Mouse (Mus musculus) limb, embryonic 13.5 days (tissue): ENCODE results near the gene Crkl. TPM values are rescaled to one million over a fixed set of nuclear protein-coding genes. Genes with fewer than 3 reads are reported as not detected.

Source experiments
- ATAC-seq: fragments of 200-750 bp; cut with Nextera tagmentation; 2 replicates; pipeline ENCODE4 v1.8.0; 2017; ENCODE audit warnings: low read depth, moderate number of reproducible peaks, moderate TSS enrichment; ENCODE audit not compliant: low FRiP score
- H3K27ac ChIP-seq: fragments of 300-500 bp; sonication (generic); 2 replicates; pipeline ENCODE4 v1.5.1; 2015; ENCODE audit warnings: inconsistent platforms, mild to moderate bottlenecking, moderate library complexity
- H3K27me3 ChIP-seq: fragments of 300-500 bp; sonication (generic); 2 replicates; pipeline ENCODE4 v1.6.1; 2015; ENCODE audit warnings: mild to moderate bottlenecking, inconsistent platforms
- H3K36me3 ChIP-seq: fragments of 300-500 bp; sonication (generic); 2 replicates; pipeline ENCODE4 v1.6.1; 2015; ENCODE audit warnings: inconsistent platforms, mild to moderate bottlenecking, moderate library complexity
- H3K4me1 ChIP-seq: fragments of 300-500 bp; sonication (generic); 2 replicates; pipeline ENCODE4 v1.6.1; 2015; ENCODE audit warnings: inconsistent platforms
- H3K4me2 ChIP-seq: fragments of 300-500 bp; sonication (generic); replicated peaks from 2 replicates; pipeline ENCODE4 v1.6.1; 2015; ENCODE audit warnings: inconsistent platforms, mild to moderate bottlenecking, moderate library complexity
- H3K4me3 ChIP-seq: fragments of 300-500 bp; sonication (generic); 2 replicates; pipeline ENCODE4 v1.5.1; 2015; ENCODE audit warnings: moderate library complexity, mild to moderate bottlenecking, inconsistent platforms
- H3K9ac ChIP-seq: fragments of 300-500 bp; sonication (generic); 2 replicates; pipeline ENCODE4 v1.6.1; 2015; ENCODE audit warnings: mild to moderate bottlenecking, inconsistent platforms
- H3K9me3 ChIP-seq: fragments of 300-500 bp; sonication (generic); 2 replicates; pipeline ENCODE4 v1.6.1; 2016; ENCODE audit warnings: inconsistent platforms
- WGBS: fragments of 180-500 bp; shearing (Covaris S2); methylation state at CpG from one replicate; pipeline ENCODE4 v1.1.7; 2015; 5-methylcytosine and 5-hydroxymethylcytosine counted together
- polyA plus RNA-seq: library from polyadenylated mRNA; unstranded; fragments of >200 nt; fragmentation: Nextera tagmentation; extraction: Ambion mirVana; gene quantifications from 2 replicates; pipeline ENCODE4 v1.2.1, GENCODE M21; 2015

Crkl gene
- polyA plus RNA-seq, 1 experiment from 2014 or later = 81.6 TPM

DNA sequence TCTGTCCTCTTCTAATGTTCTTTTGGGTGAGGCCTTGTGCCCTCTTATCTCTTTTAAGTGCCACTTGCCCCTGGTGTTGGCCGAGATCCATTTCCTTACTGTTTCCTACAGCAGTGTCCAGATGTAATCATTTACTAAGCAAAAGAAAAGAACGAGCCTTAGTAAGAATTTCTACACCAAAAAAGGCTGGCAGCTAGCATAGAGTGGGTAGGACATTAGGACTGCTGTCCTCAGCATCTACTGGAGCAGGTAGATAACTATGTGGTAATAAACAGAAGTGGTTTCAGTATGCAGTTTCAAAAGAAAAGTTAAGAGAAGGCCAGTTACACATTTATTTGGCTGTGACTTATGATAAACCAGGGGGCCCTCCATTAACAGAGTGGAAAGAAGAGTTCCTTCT, 58.9 kb downstream of the Crkl start:
- WGBS = 89% methylated on average over 2 of the region's 2 CpGs
- Histone ChIP-seq H3K9me3 (no peaks in the 10 kb centered on the region), H3K27ac (no peak overlapping the region), H3K27me3 (peaks cover 3% of the 10 kb centered on the region; the same call in 1 of the 2 replicates), H3K4me3 (no peak overlapping the region), H3K4me1 (peaks cover 16% of the 10 kb centered on the region), H3K4me2 (no peak overlapping the region), H3K9ac (no peak overlapping the region), H3K36me3 (peaks cover 48% of the 10 kb centered on the region)
- ATAC-seq = no peak

DNA sequence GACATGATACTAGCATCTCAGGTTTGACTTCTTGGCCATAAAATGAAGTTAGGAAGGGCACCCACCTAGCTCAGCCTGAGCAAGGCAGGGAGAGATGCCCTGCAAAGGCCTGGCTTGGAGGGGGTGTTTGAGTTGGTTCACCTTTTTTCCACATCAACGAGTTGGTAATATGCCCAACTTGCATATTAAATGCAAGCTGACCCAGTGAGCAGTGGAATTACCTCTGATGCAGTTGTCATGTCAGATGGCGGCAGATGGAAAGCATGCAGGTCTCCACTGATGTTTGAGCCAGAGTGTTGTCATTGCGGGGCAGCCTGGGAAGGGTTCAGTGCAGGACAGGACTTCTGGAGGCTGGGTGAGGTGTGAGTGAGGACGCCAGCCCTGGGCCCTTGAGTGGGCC, 59.6 kb downstream of the Crkl start:
- Histone ChIP-seq H3K4me2 (no peak overlapping the region), H3K9ac (no peak overlapping the region), H3K9me3 (no peaks in the 10 kb centered on the region), H3K36me3 (peaks cover 55% of the 10 kb centered on the region), H3K4me1 (peaks cover 16% of the 10 kb centered on the region), H3K4me3 (no peak overlapping the region), H3K27me3 (no peaks in the 10 kb centered on the region), H3K27ac (no peak overlapping the region)
- no peak for ATAC-seq
- WGBS = 89% methylated on average over 4 of the region's 4 CpGs

DNA sequence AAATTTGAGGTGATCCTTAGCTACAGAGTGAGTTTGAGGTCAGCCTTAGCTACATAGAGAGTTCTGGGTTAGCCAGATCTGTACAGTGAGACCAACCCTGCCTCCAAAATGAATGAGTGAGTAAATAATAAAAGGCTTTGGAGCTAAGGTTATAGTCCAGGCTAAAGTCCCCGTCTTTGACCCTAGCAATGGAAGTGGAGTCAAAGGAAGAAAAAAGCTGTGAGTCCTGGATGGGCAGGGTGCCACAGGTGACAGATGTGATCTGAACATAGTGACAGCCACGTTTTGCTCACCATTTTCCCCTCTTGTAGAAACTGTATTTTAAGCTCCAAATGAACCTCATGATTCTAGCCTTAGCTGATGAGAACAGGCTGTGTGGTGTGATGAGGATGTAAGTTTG, 67.1 kb downstream of the Crkl start:
- Histone ChIP-seq H3K9me3 (no peaks in the 10 kb centered on the region), H3K36me3 (peaks cover 98% of the 10 kb centered on the region)
- no peak for ATAC-seq

DNA sequence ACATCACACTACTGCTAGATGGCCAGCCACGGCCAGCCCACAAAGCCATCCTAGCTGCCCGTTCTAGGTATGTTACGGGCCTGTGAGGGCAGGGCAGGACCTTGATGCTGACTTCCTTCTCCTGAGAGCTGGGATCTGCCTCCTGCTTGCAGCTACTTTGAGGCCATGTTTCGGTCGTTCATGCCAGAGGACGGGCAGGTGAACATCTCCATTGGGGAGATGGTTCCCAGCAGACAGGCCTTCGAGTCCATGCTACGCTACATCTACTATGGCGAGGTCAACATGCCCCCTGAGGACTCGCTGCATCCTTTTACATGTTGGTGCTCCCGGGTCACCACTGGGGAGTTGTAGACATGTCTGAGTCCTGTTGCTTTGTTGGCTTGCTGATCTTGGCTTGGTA, 72.4 kb downstream of the Crkl start:
- Histone ChIP-seq H3K4me3 (no peak overlapping the region), H3K27me3 (no peaks in the 10 kb centered on the region), H3K9ac (no peak overlapping the region), H3K4me1 (no peaks in the 10 kb centered on the region), H3K27ac (no peak overlapping the region), H3K4me2 (no peak overlapping the region), H3K36me3 (peaks cover 97% of the 10 kb centered on the region), H3K9me3 (no peaks in the 10 kb centered on the region)
- ATAC-seq = no peak
- WGBS = 94% methylated on average over 11 of the region's 11 CpGs

More for the DNA sequence above, 67.1 kb downstream of the Crkl start:
- Histone ChIP-seq H3K27me3 (no peaks in the 10 kb centered on the region), H3K4me2 (no peak overlapping the region), H3K27ac (no peak overlapping the region), H3K4me1 (no peaks in the 10 kb centered on the region), H3K9ac (no peak overlapping the region), H3K4me3 (no peak overlapping the region)
- 76% methylated on average over 2 of the region's 2 CpGs for WGBS

- Histone ChIP-seq H3K9ac (no peak overlapping the region), H3K27me3 (no peaks in the 10 kb centered on the region), H3K27ac (no peak overlapping the region), H3K36me3 (peaks cover 84% of the 10 kb centered on the region), H3K4me3 (no peak overlapping the region), H3K4me1 (peaks cover 10% of the 10 kb centered on the region), H3K4me2 (no peak overlapping the region), H3K9me3 (no peaks in the 10 kb centered on the region)
- WGBS = 83% methylated on average over 3 of the region's 3 CpGs
- no peak for ATAC-seq
Measured at GRCm38 (mm10) chr16:17525524-17525923, 73.7 kb downstream of the Crkl start.

DNA sequence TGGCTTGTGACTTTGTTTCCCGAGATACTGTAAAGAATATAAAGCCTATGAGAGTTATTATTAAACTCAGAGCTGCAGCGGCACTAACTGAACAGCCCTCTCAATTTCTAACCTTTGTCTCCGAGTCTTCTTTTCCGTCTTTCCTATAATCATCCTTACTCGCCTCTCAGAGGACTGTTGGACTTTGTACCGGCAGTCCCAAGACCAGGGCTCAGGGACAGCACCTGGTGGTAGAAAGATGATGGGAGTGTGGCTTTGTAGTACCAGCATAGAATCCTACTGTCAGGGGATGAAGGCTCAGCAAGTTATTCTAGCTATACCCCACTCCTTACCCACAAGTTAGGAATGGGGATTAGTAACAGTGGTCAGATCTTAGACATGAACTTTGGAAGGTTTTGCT, 74.4 kb downstream of the Crkl start:
- 92% methylated on average over 6 of the region's 6 CpGs for WGBS
- no peak for ATAC-seq

DNA sequence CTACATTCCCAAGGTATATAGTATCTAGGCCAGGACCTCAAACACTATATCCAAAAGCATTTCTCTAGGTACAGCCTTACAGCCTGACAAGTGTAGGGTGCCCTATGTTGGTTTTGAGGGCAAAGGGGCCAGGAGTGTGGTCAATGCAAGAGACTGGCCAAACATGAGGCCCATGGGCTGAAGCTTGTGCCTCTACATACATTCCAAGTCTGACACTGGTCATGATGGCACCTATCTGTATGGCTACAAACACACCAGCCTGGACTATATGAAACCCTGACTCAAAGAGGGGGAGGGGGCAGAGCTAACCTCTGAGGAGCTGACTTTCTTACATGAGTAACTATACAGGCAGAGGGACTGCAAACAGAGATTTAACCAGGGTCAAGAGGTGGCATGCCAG, 75.8 kb downstream of the Crkl start:
- no peaks in the 10 kb centered on the region for H3K27me3 ChIP-seq
- no peak for ATAC-seq

More for the DNA sequence above, 74.4 kb downstream of the Crkl start:
- Histone ChIP-seq H3K27me3 (no peaks in the 10 kb centered on the region), H3K36me3 (peaks cover 77% of the 10 kb centered on the region), H3K9ac (no peak overlapping the region), H3K4me2 (no peak overlapping the region), H3K9me3 (no peaks in the 10 kb centered on the region), H3K27ac (no peak overlapping the region; the same call in 1 of the 2 replicates), H3K4me1 (peaks cover 10% of the 10 kb centered on the region), H3K4me3 (no peak overlapping the region)

DNA sequence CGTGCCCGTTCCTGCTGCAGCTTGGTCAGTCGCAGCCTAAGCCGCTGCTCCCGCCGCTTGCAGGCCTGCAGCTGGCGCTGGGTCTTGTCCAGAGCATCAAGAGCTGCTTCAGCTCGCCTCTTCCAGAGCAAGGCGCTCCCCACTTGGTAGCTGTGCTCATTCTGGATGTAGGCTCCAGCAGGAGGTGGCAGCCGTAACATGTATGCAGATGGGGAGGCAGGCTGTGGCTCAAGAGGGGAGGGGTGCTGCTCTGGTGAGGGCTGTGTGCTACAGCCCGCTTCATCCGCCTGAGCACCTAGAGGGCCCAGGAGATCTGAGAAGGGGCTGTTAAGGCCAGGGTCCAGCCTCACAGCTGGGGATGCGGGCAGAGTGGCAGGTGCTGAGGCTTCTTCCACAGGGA, 76.5 kb downstream of the Crkl start:
- ATAC-seq = no peak
- peaks cover 56% of the 10 kb centered on the region for H3K36me3 ChIP-seq
- 83% methylated on average over 13 of the region's 13 CpGs for WGBS

More for the DNA sequence above, 75.8 kb downstream of the Crkl start:
- H3K9ac ChIP-seq = 0 out of 2 replicates have a peak overlapping the region, but pooled peaks have one; percentile 2
- H3K27ac ChIP-seq = no peak overlapping the region
- H3K4me2 ChIP-seq = no peak overlapping the region
- no peak overlapping the region for H3K4me3 ChIP-seq
- no peaks in the 10 kb centered on the region for H3K9me3 ChIP-seq
- H3K36me3 ChIP-seq = peaks cover 63% of the 10 kb centered on the region
- peaks cover 20% of the 10 kb centered on the region for H3K4me1 ChIP-seq

DNA sequence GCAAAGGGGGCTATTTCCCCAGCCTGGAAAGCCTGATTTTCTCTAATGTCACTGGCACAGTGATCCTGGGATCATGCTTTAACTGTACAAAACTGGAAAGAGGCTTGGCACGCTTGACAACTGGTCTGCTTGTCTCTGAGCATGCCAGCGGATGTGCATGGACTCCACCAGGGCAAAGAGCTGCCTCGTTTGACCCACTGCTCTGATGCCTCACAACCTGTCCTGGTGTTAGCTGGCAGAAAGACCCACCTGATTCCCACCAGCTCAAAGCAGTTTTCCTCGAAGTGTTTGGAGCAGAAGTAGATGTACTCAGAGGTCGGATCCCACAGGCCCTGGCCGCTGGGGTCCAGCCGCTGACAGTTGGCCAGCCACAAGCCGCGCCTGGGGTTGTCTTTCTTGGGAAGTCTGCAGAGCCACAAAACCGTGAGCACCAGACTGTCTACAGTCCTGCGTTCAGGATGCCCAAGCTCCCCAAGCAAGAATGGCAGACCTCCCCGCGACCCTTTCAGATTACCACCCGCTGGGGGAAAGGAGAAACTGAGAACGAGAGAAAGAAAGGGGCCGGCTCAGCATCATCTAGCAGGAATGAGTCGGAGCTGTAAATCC, 78.3 kb downstream of the Crkl start:
- Histone ChIP-seq H3K27ac (peak overlapping the region; percentile 96), H3K4me2 (peak overlapping the region; percentile 93), H3K9ac (peak overlapping the region; percentile 90), H3K9me3 (no peaks in the 10 kb centered on the region), H3K27me3 (no peaks in the 10 kb centered on the region), H3K36me3 (peaks cover 40% of the 10 kb centered on the region), H3K4me3 (peak overlapping the region; percentile 78), H3K4me1 (peaks cover 20% of the 10 kb centered on the region)
- WGBS = 17% methylated on average over 17 of the region's 17 CpGs
- ATAC-seq = 0 out of 2 replicates have a peak, but pooled peaks have one; percentile 1

More for the DNA sequence above, 76.5 kb downstream of the Crkl start:
- peaks cover 20% of the 10 kb centered on the region for H3K4me1 ChIP-seq
- no peak overlapping the region for H3K4me3 ChIP-seq
- no peaks in the 10 kb centered on the region for H3K9me3 ChIP-seq
- H3K27me3 ChIP-seq = no peaks in the 10 kb centered on the region
- no peak overlapping the region for H3K4me2 ChIP-seq
- no peak overlapping the region for H3K27ac ChIP-seq
- H3K9ac ChIP-seq = 0 out of 2 replicates have a peak overlapping the region, but pooled peaks have one; percentile 2

DNA sequence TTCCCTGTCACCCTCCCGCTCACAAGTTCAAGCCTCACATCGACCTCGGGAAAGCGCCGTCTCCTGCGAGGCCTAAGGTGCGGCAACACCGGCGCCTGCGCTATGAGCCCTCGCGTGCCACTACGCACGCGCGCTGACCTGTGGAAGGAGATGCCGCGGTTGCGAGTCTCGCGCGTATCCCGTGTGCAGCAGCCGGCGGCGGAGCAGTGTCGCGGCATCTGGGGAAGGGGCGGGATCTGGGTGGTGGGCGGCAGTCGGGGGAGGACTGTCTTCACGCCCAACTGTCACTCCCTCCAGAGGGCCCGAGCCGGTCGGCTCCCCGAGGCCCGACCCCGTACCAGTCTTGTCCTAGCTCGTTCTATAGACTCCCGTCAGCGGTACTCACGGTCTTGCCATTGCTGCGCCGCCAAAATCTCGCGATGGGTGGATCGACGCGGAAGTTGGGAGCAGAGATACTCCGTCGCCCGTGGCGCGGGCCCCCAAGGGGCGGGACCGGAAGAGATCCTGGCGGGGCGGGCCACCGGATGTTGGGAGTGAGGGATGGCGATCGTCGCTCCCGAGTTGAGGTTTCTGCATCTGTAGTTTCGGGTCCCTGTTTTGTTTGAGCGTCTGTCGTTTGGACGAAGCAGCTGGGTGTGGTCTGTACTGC, 79.0 kb downstream of the Crkl start, which contains the start of gene Thap7:
Thap7 (minus strand) TSS at position 497 of the 649 bp plus-strand sequence.
- ATAC-seq = peak; percentile 96
- Histone ChIP-seq H3K4me3 (peak within 1 kb of the TSS; percentile 78), H3K27me3 (no peaks in the 10 kb centered on the region), H3K27ac (peak within 1 kb of the TSS; percentile 96), H3K9ac (peak within 1 kb of the TSS; percentile 90), H3K4me1 (peaks cover 20% of the 10 kb centered on the region), H3K4me2 (peak within 1 kb of the TSS; percentile 93), H3K36me3 (peaks cover 33% of the 10 kb centered on the region), H3K9me3 (no peaks in the 10 kb centered on the region)
- WGBS = under 1% methylated on average over 67 of the region's 67 CpGs

- Histone ChIP-seq H3K27ac (no peak overlapping the region), H3K9ac (no peak overlapping the region), H3K4me1 (peaks cover 20% of the 10 kb centered on the region), H3K36me3 (peaks cover 18% of the 10 kb centered on the region), H3K9me3 (no peaks in the 10 kb centered on the region), H3K4me3 (no peak overlapping the region), H3K4me2 (peak overlapping the region; percentile 93; the same call in 1 of the 2 replicates), H3K27me3 (no peaks in the 10 kb centered on the region)
- WGBS = 58% methylated on average over 4 of the region's 4 CpGs
- ATAC-seq = no peak
Measured at GRCm38 (mm10) chr16:17532271-17532670, 80.5 kb downstream of the Crkl start.

- Histone ChIP-seq H3K27ac (no peak overlapping the region), H3K9ac (no peak overlapping the region), H3K4me3 (no peak overlapping the region), H3K27me3 (no peaks in the 10 kb centered on the region), H3K36me3 (peaks cover 13% of the 10 kb centered on the region), H3K4me2 (no peak overlapping the region), H3K9me3 (no peaks in the 10 kb centered on the region), H3K4me1 (peaks cover 20% of the 10 kb centered on the region)
- no peak for ATAC-seq
- 70% methylated on average over 14 of the region's 14 CpGs for WGBS
Measured at GRCm38 (mm10) chr16:17532676-17533329, 81.0 kb downstream of the Crkl start.
